Mouse (Mus musculus) erythroid progenitor cell, adult 5-6 weeks (primary cell): ENCODE data around the gene Csdc2. TPM values are rescaled to one million over a fixed set of nuclear protein-coding genes. Genes with fewer than 3 reads are reported as not detected.
"Not testable (repeated sequence)": the region's sequence is repeated elsewhere in the genome, so short reads cannot be mapped to it uniquely, and the experiment has no call there.

Source experiments
- ATAC-seq: replicated peaks from 2 replicates; pipeline ENCODE4 v1.8.0; 2016; ENCODE audit warnings: moderate number of reproducible peaks, mild to moderate bottlenecking, moderate TSS enrichment, inconsistent platforms; ENCODE audit not compliant: poor library complexity, low FRiP score, severe bottlenecking
- total RNA-seq, 2 experiments: library from RNA; stranded (forward) in 1 of 2; stranded (reverse) in 1 of 2; fragments of 150-400 nt in 1 of 2; fragments of 186-747, 209-891 nt in 1 of 2; gene quantifications; 2 replicates each; pipeline versions ENCODE4 v1.2.3 to v1.2.4; 2015 to 2017; ENCODE audit warnings: low replicate concordance in 2 of 2

Gene Csdc2
- total RNA-seq, 2 experiments from 2014 or later, result not detected

DNA sequence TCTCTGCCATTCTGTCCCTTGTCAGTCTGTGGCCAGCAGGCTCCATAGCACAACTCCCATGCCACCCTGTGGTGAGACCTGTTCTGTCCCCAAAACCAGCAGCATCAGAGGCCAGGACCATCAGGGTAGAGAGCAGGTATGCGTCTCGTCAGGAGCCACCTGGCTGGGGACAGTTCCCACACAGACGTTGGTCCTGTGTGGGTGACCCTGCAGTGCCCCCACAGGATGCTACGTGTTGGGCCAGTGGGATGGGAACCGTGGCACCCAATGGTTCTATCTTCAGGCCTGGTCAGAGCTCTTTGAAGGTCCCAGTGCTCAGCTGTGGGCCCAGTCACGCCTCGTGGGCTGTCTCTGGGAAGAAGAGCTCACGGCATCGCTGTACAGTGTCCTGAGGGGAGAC is 14.6 kb downstream of the Csdc2 start:
- no peak for ATAC-seq

DNA sequence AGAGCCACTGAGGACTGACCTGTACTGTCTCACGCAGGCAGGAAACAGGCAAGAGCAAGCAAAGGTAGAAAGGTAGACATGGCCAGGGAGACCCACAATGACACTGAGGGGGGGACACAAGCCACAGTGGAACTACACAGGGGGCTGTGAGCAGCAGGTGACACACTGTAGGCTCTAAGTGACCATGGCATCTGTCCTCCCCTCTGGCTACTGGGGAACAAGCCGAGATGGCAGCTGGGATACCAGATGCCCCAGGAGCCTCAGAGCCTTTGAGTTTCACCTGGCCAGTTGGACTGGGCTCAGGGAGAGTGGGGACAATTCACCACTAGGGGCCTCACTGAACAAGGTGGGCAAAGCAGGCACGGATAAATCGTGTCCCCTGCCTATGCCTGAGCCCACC is 15.8 kb downstream of the Csdc2 start:
- ATAC-seq, result no peak

DNA sequence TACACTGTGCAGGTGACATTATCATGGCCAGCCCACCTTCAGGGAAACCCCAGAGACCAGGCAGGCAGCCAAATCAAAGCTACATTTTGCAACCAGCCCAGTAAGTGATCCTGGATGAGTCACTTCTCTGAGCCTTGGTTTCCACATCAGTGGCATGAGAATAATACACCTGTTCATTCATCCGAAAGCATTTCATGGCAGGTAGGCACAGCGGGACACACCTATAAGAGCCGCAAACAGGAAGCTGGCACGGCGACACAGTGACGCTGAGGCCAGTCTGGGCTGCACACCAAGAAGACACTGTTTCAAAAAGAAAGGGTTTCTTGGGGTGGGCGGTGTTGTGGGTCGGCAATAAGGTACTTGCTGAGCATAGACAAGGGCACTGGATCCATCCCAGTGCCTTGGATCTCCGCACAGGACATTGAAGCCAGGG is 17.6 kb downstream of the Csdc2 start:
- no peak for ATAC-seq

DNA sequence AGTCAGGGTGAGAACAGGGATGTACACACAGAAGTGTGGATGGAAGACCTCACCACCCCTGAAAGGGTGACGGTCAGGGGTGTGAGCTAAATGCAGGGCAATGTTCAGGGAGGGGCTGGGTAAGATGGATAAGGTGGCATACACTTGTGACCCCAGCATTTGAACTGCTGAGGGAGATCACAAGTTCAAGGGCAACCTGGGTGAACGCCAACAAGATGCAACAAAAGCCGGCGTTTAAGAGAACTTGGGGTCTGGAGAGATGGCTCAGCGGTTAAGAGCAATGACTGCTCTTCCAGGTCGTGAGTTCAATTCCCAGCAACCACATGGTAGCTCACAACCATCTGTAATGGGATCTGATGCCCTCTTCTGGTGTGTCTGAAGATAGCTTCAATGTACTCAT is 18.2 kb downstream of the Csdc2 start:
- ATAC-seq, result no peak

DNA sequence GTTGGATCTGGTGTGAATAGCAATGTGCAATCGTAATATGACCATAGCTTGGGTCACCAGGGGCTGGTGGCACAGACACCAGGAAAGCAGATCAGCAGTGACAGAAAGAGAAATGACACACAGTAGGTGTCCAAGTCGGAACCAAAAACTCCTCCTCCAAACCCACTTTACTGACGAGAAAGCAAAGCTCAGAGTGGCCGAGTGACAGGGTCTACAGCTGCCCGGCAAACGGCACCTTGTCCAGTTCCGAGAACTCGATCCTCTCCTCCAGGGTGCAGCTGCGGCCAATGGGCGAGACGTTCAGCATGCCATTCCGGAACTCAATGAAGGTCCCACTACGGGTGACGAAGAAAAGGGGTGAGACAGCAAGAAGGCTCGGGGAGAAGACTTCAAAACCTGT is 18.9 kb downstream of the Csdc2 start:
- no peak for ATAC-seq

DNA sequence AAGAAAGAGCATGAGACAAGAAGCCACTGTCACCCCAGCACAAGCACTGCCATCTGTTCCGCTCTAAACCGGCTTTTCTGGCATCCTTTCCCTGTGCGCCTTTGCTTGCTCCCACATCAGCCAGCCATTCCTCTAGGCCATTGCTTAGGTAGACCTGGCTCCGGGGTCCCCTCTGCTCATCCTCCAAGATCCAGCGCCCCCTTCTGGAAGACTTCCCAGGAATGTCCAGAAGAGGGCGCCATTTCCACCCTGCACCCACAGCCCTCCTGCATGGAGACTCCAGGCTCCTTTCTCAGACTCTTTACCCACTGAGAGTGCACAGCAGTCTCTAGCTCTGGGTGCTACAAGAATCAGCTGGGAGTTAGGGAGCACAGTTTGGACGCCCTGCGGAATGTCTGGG is 19.9 kb downstream of the Csdc2 start:
- no peak for ATAC-seq

DNA sequence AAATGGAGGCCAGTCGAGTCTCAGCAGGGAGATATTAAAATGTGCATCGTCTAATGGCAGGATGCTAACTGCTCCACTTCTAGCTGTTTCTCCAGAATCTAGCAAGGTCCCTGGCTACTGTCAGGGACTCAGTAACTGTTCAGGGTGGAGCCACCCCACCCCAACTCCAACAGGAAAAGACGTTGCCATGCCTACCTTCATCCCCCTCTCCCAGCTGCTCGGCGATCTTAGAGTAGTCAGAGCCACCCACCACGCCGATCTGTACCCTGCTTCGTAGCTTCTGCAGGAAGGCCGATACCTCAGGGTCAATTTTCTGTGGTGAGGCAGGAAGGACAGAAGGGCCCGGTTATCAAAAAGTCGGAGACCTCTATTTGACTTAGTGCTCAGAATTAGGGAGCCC is 21.0 kb downstream of the Csdc2 start:
- no peak for ATAC-seq

DNA sequence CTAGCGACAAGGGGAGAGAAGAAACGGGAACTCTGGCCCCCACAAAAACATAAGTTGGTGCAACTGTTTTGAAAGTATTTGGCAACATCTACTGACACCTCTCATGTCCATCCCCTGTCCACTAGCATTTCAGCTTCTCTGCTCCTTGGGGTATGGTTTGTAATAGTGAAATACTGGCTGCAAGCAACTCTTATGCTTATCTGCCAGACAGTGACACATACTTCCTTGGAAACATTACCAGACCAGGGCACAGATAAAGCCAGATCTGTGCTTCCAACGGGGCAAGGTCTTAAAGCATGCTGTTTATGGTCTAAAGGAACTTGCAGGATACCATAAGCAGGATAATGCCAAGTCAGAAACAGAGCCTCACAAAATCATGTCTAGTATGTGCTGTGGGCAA is 22.3 kb downstream of the Csdc2 start:
- ATAC-seq, result no peak

DNA sequence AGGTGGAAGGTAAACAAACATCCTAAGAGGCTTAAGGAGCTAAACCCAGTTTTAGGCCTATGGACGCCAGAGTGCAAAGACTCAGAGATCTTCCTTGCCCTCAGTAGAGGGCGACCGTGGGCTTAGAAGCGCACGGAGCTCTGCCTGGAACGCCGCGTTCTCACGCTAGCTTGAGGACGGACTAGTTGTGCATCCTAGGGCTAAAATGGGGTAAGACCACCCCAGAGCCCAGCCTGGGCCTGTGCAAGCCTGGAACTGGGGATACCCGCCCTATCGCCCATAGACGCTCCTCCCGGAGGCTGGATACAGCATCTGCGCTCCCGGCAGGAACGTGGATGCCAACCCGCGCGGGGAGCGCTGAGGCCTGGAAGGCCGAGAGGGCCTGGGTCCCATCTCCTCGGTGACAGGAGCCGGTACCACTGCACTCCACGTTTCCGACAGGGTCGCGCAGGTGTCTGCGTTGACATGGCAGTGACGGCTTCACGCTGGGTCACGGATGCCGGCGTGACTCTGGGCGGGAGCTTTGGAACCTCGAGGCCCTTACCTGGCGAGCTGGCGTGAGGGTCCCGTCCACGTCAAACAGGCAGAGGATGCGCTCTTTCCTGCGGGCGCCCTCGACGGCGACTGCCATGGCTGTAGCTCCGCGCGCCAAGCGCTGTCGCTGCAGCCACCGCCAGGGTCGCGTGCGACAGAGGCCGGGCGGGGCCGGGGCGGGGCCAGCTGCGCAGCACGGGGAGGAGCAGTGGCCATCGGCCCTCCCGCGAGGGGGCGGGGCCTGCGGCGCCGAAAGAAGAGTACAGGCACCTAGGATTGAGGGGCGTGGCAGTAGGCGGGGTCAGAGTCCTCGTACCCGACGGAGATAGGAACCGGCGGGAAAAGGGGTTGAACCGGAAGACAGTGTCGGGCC is 23.9 kb downstream of the Csdc2 start, which contains the start of gene Pmm1:
TSS of gene Pmm1 (minus strand) at position 760 of the 907 bp plus-strand sequence.
- ATAC-seq, result peak; percentile 89

DNA sequence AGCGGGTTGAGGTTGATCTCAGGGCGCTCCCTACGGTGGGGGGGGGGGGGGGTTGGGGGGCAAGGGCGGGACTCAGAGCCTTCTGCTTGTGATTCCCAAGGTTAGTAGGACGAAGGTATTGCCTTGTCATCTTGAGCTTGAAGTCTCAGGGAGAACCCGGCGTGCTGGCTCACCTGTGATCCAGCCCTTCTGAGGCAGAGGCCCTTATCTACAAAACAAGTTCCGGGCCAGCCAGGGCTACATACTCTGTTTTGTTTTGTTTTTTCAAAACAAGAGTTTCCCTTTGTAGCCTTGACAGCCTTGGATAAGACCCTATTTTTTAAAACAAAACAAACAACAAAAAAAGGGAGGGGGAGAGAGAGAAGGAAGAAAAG is 24.5 kb downstream of the Csdc2 start:
- peak; percentile 40 for ATAC-seq

DNA sequence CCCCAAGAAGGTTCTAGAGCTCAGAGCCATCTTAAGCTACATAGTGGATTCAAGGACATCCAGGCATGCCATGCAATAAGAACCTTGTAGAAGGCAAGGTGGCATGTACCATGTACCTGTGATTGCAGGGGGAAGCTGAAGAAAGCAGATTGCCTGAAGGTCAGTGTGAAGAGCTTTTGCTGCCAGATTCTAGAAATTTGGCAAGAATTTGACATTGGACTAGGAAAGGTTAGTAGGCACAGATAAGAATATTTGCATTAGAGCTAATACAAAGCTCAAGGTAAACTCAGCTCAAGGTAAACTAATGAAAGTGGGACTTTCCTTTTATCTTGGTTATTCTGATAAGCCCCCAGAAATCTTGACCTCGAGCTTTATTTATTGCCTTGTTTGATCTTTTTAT is 27.7 kb downstream of the Csdc2 start:
- ATAC-seq, result no peak

DNA sequence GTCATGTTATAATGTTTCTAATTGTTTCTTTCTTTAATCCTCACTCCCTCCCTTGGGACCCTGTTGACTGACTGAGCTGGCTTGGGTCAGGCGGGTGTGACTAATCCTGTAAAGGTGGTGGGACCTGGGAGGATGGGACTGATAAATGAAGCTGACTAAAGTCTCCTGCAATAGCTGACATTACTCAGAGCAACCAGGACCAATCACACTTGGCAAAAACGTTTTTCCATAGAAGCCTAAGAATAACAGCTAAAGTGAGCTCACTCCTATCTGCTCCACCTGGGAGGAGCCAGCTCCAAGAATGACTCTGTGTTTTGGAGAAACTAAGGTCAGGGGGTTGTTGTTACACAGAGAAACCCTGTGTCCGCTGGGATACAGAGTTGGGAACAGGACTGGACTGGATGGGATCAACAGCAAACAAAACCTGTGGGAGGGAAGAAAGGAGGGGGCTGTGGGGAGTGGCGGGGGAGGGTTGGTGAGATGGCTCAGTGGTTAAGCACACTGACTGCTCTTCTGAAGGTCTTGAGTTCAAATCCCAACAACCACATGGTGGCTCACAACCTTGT is 28.5 kb downstream of the Csdc2 start:
- no peak for ATAC-seq

DNA sequence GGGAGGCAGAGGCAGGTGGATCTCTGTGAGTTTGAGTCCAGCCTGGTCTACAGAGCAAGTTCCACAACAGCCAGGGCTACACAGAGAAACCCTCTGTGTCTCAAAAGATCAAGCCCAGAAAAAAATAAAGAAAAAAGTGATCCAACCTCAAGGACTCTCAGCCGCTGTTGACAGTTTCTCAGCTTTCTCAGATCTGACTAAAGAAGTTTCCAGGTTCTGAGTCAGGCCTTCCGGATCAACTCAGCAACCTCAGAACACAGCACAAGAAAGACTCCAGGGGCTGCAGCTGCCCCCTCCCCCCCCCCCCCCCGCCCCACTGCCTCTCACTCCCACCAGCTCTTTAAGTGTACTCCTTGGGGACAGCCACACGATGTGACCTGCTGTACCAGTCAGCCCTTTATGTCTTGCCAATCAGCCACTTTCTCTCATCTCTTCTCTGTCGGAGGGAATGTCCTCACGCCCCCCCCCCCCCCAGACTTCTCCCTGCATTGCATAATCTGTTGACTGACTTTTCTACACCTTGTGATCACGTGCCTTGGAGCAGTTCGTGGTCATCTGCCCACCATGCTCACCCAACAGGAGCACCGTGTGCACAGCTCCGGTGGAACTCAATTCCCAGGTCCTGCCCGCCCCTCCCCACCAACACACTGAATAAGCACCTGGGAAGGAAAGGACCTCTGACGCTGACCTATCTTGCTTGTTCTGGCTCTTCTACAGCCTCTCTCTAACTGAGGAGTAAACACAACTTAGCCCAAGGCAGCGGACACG is 29.7 kb downstream of the Csdc2 start:
- no peak for ATAC-seq

DNA sequence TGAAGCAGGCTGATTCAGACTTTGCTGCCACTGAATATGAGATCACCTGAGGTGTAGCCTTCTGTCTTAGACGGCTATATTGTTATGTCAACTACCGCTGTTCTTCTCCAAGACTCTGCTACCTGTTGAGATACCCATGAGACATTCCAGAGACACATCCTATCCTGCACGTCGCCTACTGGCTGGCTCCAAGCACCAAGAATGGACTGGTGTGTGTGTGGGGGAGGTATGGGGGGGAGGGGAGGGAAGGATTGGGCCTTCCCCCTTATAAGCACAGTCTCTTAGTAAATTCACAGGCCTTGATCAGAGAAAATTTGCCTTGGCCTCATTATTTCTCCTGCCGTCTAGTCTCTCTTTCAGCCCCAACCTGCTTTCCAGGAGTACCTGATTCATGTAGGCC is 31.3 kb downstream of the Csdc2 start:
- no peak for ATAC-seq

DNA sequence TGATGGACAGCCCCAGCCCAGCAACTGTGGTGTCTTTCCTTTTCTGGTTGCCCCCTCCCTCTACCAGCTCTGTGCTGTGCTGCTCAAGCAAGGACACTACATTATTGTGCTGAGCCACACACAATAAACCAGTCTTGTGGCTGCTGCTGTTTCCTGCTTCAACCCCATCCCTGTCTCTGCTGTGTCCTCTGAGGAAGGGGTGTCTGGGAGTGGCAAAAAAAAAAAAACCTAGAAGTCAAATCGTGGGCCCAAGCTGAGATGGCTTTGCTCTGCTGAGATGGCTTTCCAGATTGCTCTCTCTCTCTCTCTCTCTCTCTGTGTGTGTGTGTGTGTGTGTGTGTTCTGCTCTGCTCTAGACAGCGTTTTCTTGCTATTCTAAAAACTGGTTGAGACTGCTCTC is 31.9 kb downstream of the Csdc2 start:
- ATAC-seq, result no peak

DNA sequence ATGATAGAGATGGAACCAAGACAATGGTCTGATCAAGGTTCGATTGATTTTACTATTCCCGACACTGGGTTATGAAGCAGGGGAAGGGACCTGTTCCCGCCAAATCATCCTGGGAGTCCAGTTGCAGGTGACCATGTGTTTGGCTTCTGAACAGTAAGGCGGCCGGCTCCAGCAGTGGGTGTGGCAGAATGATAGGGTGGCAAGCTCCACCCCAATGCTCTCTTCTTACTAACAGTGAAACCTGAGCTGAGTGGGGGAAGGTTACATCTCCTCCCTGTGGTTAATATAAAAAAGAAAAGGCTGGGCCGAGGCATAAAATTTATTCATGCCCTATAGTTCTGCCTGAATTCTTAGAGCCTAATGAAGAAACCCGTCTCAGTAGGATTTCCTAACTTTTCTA is 32.6 kb downstream of the Csdc2 start:
- peak; percentile 100 for ATAC-seq

DNA sequence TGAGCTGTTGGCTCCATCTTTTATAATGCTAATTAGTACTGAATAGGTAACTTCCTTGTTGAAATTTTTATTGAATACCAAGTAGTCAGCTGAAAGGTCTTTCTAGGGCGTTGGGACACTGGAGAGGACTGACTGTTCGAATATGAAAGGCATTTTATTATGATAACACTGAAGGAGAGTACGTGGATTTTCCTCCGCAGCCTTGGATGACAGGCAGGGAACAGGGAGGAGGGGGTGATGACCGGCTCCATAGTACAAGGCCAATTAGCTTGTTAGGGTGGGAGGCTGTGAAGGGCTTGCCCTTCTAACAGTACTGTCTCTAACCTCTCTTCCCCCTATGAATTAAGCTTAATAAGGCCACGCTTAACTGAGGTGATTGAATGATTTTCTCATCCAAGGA is 33.1 kb downstream of the Csdc2 start:
- ATAC-seq, result not testable (repeated sequence)

DNA sequence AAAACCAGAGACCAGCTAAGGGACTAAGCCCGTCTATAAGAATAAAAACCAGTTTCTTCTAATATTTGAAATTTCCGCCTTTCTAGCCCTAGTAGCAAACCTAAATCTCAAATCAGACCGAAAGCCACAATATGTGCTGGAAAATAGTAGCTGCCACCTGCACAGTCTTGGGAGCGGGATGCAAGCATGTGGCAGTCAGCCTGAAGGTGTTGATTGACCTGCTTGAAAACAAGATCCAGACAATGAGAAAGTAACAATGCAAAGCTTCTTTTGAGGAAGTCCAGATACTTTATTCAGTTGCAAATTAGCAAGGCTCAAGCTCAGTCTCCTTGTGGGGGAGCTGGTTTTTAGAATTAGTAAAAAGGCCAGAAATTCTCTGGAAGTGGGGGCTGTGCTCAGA is 33.9 kb downstream of the Csdc2 start:
- not testable (repeated sequence) for ATAC-seq

DNA sequence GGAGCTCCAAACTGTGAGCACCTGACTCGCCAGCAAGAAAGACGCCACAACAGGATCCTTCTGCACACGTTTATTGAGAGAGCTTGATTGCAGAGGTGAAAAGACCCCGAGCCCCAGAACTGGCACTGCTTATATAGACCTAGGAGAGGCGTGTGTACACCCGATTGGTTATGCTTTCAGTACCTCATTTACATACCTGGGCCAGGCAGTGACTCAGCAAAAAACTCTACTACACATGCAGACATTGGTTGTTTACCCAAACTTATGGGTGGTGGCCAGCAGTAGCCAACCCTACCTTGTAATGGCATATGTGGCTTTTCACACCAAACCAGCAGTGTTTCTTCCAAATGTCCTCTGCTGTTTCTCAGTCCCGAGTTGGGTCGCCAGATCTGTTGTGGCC is 38.6 kb downstream of the Csdc2 start:
- ATAC-seq, result not testable (repeated sequence)

DNA sequence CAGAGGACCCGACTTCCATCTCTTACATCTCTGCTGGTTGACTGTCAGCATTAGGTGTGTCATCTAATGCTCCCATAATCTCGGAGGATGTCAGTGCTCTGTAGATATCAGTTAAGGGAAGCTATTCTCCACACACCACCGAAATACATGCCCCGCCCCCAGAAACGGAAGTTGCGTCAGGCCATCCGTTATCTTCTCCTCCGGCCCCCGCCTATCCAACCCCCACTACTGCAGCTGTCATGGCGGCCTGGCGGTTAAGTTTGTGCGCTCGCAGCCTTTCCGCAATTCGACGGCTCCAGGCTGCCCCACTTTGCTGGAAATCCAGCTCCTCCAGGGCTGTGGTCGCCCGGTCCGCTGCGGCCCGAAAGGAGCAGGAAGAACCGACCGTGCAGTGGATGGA is 43.8 kb downstream of the Csdc2 start, which contains the start of gene 1700029P11Rik:
TSS of gene 1700029P11Rik (plus strand) at position 220 of the 400 bp plus-strand sequence.
- ATAC-seq, result no peak

DNA sequence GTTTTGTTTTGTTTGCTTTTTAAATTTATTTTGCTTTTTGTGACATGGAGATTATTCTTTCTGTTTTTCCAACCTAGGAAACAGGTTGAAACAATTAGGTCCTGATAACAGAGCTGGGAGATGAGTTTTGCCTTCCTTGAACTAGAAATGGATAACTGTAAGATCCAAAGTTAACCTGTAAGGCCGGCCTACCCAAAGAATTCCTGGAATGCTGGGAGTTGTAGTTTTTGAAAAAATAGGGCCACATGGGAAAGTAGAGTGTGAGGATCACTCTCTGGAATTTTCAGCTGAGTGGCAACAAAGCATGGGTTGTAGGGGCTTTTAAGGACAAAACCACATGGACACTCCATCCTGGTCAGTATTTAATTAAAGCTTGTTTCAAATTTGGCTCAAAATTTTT is 45.6 kb downstream of the Csdc2 start:
- no peak for ATAC-seq
